Mouse (Mus musculus): ENCODE results near the gene Zfp3.

Zfp3 gene

DNA sequence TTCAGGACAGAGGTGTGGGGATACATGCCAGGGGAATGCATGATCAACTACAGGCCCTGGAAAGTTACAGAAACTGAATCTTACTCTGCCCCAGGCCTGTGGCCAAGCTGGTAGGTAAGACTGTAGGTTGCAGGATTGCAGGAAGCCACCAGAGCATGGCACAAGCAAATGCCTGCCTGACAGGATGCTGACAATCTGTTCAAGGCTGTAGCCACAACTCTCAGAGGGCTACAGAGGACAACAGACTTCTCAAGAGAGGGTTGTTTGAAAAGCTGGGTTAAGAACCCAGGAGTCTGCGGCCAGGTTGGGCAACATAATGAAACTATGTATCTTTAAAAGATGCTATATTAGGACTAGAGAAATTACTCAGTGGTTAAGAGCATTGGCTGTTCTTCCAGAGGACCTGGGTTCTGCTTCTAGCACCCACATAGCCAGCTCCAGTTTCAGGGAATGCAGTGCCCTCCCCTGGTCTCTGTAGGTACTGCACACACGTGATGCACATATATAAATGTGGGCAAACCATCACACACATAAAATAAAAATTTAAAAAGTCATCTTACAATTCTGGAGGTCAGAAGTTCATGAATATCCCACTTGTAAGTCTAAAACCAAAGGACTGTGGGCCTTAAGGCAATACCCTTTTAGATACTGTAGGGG, 38.3 kb downstream of the Zfp3 start:
- in situ Hi-C loops (cut with MboI; ENCODE audit: unreplicated experiment in 2 of 2), result no loop called here

DNA sequence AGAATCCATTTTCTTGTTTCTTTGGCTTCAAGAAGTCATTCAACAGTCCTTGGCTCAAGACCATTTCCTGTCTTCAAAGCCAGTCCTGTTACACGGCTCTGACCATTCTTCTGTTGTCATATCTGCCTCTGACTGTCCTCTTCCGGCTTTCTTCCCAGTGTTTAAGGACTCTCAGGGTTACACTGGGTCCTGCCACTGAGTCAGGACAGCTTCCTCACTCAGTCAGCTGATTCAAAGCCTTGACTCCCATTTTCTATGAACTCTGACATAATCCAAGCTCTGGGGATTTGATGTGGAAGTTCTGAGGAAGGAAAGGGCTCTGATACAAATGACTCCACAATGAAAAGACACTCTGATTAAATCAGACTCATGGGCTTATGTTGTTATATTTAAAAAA, 38.9 kb downstream of the Zfp3 start:
- in situ Hi-C loops (cut with MboI; ENCODE audit: unreplicated experiment in 2 of 2), result no loop called here

DNA sequence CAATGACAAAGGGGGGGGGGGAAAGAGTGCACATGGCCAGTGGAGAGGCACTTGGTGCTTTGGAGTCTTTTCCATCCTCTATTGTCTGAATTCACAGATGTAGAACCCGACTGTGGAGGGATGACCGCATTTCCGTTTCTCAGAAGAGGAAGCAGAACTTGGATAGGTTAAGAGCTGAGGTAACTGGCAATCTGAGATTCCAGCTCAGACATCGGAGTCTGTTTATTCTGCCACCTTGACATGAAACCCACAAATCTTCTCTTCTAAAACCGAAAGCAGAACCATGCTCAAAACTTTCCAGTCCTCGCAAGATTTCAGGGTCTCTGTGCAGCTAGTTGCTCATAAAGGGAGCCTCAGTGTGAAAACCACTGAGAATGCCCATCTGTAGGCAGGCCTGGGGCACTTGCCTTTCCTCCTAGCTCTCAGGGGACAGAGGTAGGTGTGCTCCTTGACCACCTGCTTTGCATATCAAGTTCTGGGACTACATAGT, 39.7 kb downstream of the Zfp3 start:
- in situ Hi-C loops (cut with MboI; ENCODE audit: unreplicated experiment in 2 of 2), result no loop called here

DNA sequence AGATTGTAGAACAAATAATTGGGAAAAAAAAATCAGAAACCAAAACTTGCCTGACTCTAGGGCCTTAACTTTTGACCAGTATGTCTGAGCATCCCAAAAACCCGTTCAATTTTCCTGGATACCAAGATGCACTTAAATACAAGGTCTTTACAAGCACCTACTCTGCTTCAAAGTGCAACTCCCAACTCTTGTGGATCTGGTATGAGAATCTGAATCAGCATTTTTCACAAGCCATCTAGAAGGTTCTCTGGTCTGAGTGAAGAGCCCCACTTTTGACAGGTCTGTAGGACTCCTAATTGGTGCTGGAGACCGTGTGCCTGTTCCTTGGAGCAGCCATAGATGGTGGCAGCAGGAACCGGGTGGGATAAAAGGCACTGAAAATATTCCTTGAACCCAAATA, 40.4 kb downstream of the Zfp3 start:
- in situ Hi-C loops (cut with MboI; ENCODE audit: unreplicated experiment in 2 of 2), result no loop called here

DNA sequence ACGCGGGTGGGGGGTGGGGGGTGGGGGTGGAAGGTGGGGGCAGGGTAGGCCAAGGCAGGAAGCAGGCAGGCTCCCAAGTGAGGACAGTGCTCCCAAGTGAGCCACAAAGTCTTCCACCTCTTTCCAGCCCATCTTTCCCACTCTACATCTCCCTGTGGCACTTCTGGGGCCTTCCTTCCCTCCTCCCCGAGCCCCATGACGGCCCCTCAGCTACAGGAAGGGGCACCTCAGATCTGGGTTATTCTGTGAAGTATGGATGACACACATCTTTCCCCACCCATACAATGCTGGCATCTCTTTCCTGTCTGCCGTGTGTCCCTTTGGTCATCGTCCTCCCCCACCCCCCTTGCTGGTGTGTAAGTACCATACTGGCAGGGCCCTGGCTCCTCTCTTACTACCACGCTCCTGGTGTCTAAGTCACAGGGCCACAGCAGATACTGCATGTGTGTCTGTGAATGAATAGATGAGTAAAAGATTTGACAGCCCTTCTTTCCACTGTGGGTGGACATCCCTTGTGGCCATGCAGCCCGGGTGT, 41.7 kb downstream of the Zfp3 start:
- in situ Hi-C loops (cut with MboI; ENCODE audit: unreplicated experiment in 2 of 2), result no loop called here

DNA sequence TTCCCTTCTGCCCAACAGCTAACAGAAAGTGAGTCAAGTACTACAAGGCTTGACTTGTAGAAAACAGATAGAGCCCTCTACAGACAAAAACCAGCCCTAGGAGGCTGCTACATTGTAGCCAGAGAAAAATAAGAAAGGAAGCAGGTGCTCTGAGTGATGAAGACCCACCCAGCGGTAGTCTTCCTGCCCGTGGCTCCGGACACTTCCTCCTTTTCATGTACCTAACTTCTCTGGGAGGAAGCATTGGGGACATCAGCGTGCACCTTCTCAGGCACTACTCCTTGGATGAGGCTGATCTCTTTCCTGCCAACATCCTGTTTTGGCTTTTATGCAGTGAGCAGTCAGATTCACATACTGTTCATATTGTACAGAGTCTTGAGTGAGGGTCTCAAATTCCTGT, 42.7 kb downstream of the Zfp3 start:
- in situ Hi-C loops (cut with MboI; ENCODE audit: unreplicated experiment in 2 of 2), result no loop called here

DNA sequence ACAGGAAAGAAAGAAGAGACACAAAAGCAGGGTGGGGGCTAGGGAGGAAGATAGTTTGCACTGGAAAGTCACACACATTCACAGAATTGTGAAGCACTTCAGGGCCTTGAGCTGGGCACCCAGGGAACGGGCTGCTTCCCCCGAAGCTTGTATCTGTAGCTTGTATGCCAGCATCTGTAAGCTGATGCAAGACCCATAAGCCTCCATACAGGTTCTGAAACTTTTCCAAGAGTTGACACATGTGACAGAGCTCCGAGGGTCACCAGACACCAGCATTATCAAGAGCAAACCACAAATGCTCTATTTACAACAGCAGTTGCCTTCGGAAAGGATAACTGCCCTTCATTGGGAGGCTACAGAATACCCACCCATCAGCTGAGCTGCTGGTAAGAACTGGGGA, 43.6 kb downstream of the Zfp3 start:
- in situ Hi-C loops (cut with MboI; ENCODE audit: unreplicated experiment in 2 of 2), result no loop called here

DNA sequence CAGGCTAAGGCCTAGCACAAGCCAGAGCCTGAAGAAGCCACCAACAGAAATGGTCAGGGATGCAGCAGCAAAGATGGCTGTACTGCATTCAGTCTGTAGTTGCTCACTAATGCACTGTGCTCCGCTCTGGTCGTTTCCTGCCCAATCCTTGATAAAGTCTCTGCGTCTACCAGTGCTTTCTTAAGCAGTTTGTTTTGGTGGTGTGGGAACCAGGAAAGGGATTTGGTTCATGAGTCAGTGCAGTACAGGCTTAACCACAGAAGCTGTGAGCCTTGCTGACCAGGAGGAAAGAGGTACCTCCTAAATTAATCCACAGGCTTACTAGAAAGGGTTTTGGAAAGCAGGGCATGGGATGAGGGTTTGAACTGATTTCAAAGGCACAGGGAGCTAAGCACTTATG, 44.1 kb downstream of the Zfp3 start:
- in situ Hi-C loops (cut with MboI; ENCODE audit: unreplicated experiment in 2 of 2), result no loop called here

DNA sequence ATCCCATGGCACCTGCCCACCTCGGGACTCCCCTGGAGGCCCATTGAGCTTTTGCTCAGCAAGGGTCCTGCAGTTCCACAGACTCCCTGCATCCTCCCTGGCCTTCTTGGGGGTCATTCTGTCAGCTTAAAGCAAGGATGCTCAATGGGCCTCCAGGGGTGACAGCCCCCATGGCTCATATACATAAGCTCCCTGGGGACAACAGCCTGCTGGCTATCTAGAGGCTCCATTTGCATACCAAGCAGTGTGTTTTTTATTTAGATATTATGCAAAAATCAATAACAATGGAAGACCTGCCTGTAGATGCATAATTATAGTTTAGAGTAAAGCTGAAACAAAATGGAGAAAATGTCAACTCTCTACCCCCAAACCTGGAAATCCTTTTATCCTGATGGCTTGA, 45.0 kb downstream of the Zfp3 start:
- in situ Hi-C loops (cut with MboI; ENCODE audit: unreplicated experiment in 2 of 2), result no loop called here

DNA sequence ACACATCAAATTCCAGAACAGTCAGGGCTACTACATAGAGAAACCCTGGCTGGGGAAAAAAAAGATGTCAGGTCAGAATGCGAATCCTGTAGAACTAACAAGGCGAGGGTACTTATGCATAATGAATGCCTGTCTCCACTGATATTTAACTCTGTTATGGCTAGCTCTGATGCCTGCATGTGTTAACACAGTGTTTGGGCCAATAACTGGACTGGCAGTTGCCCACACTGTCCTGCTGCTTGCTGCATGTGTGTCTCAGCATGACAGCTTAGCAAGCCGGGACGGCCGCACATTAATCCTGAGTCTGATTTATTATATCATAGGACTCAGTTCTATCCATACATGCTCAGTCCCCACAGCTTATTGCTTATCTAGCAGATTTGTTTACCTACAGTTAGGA, 47.0 kb downstream of the Zfp3 start:
- in situ Hi-C loops (cut with MboI; ENCODE audit: unreplicated experiment in 2 of 2), result loop anchor here (5.0 kb wide), 1 partner anchor 34 kb away; no protein-coding TSS in a partner anchor

DNA sequence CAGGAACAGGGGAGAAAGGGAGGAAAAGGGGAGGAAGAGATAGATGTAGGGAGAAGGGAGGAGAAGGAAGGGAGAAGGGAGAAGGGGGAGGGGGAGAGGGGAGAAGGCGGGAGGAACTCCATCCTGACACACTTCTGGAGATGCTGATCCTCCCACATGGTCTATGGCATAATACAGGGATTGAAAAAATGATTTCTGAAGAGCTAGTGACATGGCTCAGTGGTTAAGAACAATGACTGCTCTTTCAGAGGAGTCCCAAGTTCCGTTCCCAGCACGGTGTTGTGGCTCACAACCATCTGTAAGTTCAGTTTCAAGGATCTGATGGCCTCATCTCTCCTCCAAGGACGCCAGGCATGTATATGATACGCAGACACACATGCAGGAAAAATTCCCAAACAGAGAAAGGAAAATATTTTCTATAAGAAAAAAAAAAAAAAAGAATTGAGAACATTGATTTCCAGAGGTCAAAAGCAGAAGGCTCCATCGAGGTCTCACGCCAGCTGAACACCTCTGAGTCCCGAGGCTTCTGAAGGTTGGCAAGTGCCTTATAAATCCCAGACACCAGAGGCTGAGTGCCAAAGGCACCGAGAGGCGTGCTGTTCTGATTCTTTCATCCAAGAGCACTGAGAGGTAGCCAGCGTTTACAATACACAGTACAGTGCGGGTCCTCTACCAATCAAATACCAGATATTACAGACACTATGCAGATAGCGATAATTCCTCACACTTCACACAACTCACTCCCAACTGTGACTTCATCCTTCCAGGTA, 47.6 kb downstream of the Zfp3 start:
- in situ Hi-C loops (cut with MboI; ENCODE audit: unreplicated experiment in 2 of 2), result loop anchor here (5.0 kb wide), 1 partner anchor 34 kb away; no protein-coding TSS in a partner anchor

DNA sequence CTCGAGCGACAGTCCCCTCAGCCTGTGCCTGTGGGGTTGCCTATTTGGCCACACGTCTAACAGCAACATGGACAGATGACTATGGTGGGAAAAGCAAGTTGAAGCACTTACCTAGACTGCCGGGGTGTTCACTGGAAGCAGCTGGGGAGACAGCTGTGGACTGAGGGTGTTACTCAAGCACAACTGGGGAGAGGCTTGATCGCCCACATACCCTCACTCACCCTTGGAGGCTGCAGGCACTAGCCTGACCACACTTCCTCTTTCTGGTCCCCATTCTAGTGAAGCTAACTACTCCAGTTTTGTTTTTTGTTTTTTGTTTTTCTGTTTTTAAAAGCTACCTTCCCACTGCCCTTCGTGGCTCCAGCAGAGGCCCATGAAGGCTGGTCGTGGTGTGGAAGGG, 48.4 kb downstream of the Zfp3 start, which contains the start of gene Scimp:
Scimp (minus strand) TSS at position 222 of the 400 bp plus-strand sequence.
- in situ Hi-C loops (cut with MboI; ENCODE audit: unreplicated experiment in 2 of 2), result loop anchor here (5.0 kb wide), 1 partner anchor 35 kb away; no protein-coding TSS in a partner anchor

DNA sequence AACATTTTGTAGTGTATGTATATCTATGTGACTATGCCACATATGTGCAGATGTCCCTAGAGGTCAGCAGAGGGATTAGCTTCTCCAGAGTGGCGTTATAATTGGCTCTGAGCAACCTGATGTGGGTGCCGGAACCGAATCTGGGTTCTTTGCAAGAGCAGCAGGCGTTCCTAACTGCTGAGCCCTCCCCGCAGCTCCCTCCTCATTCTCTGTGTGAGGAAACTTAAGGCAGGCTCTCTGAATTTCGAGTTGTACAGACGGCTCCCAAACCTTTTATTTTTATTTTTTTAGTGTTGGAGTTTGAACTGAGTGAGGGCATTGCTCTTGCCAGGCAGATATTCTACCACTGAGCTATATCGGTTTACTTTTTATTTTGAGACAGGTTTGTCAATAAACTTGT, 51.1 kb downstream of the Zfp3 start:
- in situ Hi-C loops (cut with MboI; ENCODE audit: unreplicated experiment in 2 of 2), result no loop called here

DNA sequence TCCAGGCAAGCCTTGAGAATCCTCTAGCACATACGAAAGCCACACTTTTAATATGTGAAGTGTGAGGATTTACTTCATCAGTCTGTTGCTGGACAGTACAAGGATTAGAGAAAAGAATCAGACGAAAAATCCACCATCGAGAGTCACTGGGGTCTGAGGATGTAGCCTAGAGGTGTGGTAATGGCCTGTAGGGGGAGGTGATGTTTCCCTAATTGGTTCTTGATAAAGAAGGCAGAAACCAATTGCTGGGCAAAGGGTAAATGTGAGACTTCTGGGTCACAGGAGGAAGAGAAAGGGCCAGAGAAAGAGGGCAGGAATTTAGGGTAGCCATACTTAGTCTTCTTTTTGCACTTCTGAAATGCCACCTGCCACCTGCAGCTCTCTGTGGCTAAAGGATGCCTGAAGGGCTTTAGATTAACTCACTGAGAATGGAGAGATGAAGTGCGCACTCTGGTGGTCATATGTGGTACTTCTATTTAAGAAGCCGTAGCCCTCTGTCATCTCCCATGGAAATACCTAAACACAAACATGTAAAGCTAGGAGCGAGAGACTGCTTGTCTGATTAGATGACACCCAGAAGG, 51.6 kb downstream of the Zfp3 start:
- in situ Hi-C loops (cut with MboI; ENCODE audit: unreplicated experiment in 2 of 2), result no loop called here

DNA sequence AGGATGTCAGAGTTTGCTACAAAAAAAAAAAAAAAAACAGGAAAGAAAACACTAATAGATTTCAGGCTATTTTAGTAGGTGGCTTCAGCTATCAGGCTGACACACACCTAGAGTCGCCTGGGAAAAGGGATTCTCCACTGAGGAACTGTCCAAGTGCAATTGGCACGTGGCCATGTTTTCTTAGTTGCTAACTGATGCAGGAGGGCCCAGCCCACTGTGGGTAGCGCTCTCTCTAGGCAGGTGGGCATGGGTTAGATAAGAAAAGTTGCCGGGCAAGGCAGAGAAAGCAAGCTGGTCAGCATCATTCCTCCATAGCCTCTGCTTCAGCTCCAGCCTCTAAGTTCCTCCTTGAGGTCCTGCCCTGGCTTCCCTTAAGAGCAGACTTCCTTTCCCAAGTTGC, 52.8 kb downstream of the Zfp3 start:
- in situ Hi-C loops (cut with MboI; ENCODE audit: unreplicated experiment in 2 of 2), result no loop called here

DNA sequence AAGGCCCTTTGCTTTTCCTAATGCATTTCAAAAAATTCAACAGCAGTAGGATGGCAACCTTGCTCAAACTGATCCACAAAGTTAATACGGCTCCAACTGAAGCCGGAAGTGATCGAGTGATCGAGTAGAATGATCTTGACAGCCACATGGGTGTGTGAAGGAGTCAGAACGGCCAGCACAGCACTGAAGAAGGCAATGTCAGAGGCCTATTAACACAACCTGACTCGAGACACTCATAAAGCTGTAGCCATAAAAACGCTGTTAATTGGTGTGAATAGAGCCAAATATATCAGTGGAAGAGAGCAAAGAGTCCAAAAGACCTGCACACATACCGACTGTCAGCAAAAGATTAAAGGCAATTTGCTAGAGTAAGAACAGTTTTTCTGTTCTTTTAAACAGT, 56.1 kb downstream of the Zfp3 start:
- in situ Hi-C loops (cut with MboI; ENCODE audit: unreplicated experiment in 2 of 2), result loop anchor here in 1 of 2 experiments (5.0 kb wide), 1 partner anchor 193 kb away; no protein-coding TSS in a partner anchor

DNA sequence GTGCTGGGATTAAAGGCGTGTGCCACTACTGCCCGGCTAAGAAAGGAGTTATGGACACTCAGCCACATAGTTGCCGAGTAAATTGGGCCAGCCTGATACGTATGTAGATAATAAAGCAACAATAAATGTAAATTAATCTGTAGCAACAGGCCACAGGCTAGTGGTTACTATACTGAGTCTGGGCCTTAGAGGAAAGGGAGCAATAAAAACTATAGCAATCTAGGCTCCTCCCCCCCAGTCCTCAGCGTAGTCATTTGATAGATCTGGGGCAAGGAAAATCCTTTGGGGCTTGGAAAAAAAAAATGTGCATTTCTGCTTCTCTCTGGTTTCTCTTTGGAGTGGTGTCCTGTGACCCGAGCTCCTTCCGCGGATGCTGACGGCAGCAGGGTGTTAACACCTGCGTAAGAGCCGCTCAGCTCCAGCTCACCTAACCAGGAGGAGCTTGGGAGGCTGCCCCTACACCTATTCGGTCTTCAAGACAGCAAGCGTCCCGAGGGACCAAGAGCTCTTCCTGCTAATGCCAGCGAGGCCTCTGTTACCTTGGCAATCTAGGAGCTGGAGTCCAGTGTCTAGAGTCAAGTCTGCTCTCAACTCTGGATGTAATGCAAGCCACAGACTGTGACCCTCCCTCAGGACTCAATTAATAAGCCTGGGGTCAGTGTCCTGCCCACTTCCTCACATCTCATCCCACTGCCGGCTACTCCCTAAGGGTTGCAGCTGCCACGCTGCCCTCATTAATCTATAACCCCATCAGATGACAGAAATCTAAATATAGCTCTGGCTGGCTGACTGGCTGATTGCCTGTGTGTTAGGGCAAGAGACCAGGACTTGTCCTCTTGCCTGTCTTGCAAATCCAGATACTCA, 58.0 kb downstream of the Zfp3 start:
- in situ Hi-C loops (cut with MboI; ENCODE audit: unreplicated experiment in 2 of 2), result loop anchor here in 1 of 2 experiments (5.0 kb wide), 1 partner anchor 195 kb away; no protein-coding TSS in a partner anchor

Data from v-Abl transformed pro-B cells (cell line).